Mouse (Mus musculus): ENCODE measurements around the gene Chd5.

- TF ChIP-seq CTCF (IDR thresholded peaks at IDR 0.05; ENCODE audit: low read depth) (no peak), EP300 (IDR thresholded peaks at IDR 0.05; ENCODE audit: low read depth) (no peak)
Observed at GRCm38 (mm10) chr4:152423576-152423975, 85.1 kb downstream of the Chd5 start.

All from liver, postnatal 0 days (tissue).